Mouse (Mus musculus): ENCODE measurements around the gene Btbd11. TPM values are rescaled to one million over a fixed set of nuclear protein-coding genes. Genes with fewer than 3 reads are reported as not detected.

The Btbd11 gene
- polyA plus RNA-seq, 1 experiment from 2014 or later, result 4.7 TPM

DNA sequence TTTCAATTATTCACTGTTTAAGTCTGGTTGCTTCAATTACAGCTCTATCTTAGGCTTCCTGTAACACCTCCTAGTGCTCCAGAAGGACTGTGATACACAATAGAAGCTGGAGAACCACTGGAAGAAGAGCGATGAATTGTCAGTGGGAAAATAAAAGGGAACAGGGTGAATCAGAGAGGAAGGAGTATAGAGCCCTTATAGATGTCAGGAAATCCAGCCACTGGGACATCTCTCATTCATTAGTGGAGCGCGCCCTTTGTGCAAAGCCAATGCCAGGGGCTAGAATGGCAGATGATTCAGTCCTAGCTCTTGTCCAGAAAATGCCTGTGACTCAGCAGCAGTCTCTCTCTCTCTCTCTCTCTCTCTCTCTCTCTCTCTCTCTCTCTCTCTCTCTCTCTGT lies 59.3 kb downstream of the Btbd11 start:
- Histone ChIP-seq H3K4me1 (no peaks in the 10 kb centered on the region), H3K27ac (replicated peaks) (no peak overlapping the region), H3K4me3 (no peak overlapping the region), H3K27me3 (ENCODE audit: low read depth, poor library complexity, severe bottlenecking) (peaks cover 11% of the 10 kb centered on the region; the same call in 1 of the 2 replicates), H3K36me3 (no peaks in the 10 kb centered on the region), H3K9me3 (replicated peaks) (no peaks in the 10 kb centered on the region)
- WGBS, result 98% methylated on average over 3 of the region's 3 CpGs
- DNase-seq (ENCODE audit: low spot score), result no peak

GRCm38 (mm10) chr10:85446700-85447099 lies 60.1 kb downstream of the Btbd11 start:
- Histone ChIP-seq H3K4me1 (peaks cover 2% of the 10 kb centered on the region; the same call in 1 of the 2 replicates), H3K36me3 (no peaks in the 10 kb centered on the region), H3K27me3 (ENCODE audit: low read depth, poor library complexity, severe bottlenecking) (peaks cover 13% of the 10 kb centered on the region; the same call in 1 of the 2 replicates), H3K4me3 (no peak overlapping the region), H3K27ac (replicated peaks) (no peak overlapping the region), H3K9me3 (replicated peaks) (no peaks in the 10 kb centered on the region)
- no peak for DNase-seq (ENCODE audit: low spot score)
- WGBS, result 90% methylated on average over 1 of the region's 1 CpGs

DNA sequence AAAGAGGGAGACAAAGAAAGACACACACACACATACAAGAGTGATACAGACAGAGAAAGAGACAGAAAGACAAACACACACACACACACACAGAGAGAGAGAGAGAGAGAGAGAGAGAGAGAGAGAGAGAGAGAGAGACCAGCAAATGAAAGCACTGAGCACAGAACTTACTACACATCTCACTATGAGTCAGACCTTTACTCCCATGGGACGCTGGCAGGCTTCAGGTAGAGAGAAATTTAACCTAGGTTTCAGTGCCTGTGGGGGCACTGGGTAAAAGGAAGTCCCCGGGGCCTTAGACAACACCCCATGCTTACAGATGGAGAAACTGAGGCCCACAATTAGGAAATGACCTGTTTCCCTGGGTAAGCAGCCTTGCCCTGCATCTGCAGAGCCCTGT lies 61.3 kb downstream of the Btbd11 start:
- no peak for DNase-seq (ENCODE audit: low spot score)
- no peak overlapping the region for H3K27ac ChIP-seq (replicated peaks)
- H3K4me1 ChIP-seq, result peaks cover 3% of the 10 kb centered on the region; the same call in 1 of the 2 replicates
- WGBS, result 83% methylated on average over 2 of the region's 2 CpGs
- no peaks in the 10 kb centered on the region for H3K36me3 ChIP-seq
- peaks cover 17% of the 10 kb centered on the region; the same call in 1 of the 2 replicates for H3K27me3 ChIP-seq (ENCODE audit: low read depth, poor library complexity, severe bottlenecking)
- no peaks in the 10 kb centered on the region for H3K9me3 ChIP-seq (replicated peaks)
- H3K4me3 ChIP-seq, result no peak overlapping the region

DNA sequence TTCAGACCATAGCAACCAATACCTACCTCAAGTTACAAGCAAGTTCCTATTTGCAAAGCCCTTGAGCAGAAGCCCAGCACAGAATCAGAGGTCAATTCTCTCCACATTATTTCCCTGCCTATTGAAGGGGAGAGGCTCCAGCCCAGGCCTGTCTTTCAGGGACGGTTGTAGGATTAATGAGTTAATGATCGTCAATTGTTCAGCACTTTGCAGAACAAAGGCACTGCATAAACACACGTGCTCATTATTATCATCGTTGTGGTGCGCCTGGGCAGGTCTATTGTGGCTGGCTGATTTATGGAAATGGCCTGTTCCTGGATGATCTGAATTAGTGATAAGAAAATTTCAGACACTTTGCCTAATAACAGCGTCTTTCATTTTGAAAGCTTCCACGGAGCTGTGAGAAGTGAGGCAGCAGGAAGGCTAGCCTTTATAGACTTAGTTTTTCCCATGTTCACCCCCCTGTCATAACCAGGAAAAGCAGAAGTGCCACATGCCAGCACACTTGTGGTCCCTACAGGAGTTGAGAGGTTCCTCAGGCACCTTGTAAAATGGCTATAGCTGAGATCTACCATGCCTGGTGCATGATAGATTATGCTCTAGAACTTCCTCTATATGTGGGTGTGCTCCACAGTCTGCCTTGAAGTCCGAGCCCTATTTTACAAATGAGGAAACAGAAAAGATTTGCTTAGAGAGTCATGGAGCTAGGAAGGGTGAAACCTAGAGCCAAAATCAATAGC lies 65.2 kb downstream of the Btbd11 start:
- peaks cover 16% of the 10 kb centered on the region for H3K4me1 ChIP-seq
- 67% methylated on average over 8 of the region's 8 CpGs for WGBS
- H3K27me3 ChIP-seq (ENCODE audit: low read depth, poor library complexity, severe bottlenecking), result peaks cover 30% of the 10 kb centered on the region; the same call in 1 of the 2 replicates
- H3K36me3 ChIP-seq, result no peaks in the 10 kb centered on the region
- DNase-seq (ENCODE audit: low spot score), result no peak
- no peaks in the 10 kb centered on the region for H3K9me3 ChIP-seq (replicated peaks)
- no peak overlapping the region for H3K27ac ChIP-seq (replicated peaks)
- no peak overlapping the region for H3K4me3 ChIP-seq

GRCm38 (mm10) chr10:85453221-85453775 lies 66.7 kb downstream of the Btbd11 start:
- no peak for DNase-seq (ENCODE audit: low spot score)
- H3K27ac ChIP-seq (replicated peaks), result no peak overlapping the region
- H3K9me3 ChIP-seq (replicated peaks), result no peaks in the 10 kb centered on the region
- H3K4me1 ChIP-seq, result peaks cover 16% of the 10 kb centered on the region
- WGBS, result 93% methylated on average over 2 of the region's 2 CpGs
- peaks cover 30% of the 10 kb centered on the region; the same call in 1 of the 2 replicates for H3K27me3 ChIP-seq (ENCODE audit: low read depth, poor library complexity, severe bottlenecking)
- no peaks in the 10 kb centered on the region for H3K36me3 ChIP-seq
- no peak overlapping the region for H3K4me3 ChIP-seq

DNA sequence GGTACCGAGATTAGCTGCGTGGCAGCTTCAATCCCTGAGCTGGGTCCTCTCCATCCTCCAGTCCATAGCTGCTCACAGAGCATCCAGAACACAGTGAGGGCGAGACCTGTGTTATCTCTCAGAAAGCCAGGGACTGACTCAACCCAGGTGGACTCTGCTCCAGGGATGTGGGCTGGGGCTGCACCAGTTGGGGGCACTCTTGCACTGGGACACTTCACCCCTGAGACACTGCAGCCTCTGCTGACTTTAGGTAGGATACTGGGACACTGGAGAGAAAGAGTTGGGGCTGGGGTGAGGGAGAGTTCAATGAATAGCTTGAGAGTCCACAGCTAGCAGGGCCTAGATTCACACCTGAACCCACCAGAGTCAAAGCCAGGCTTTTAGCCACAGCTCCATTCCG lies 69.4 kb downstream of the Btbd11 start:
- WGBS, result 67% methylated on average over 4 of the region's 4 CpGs
- no peaks in the 10 kb centered on the region for H3K36me3 ChIP-seq
- no peak for DNase-seq (ENCODE audit: low spot score)

DNA sequence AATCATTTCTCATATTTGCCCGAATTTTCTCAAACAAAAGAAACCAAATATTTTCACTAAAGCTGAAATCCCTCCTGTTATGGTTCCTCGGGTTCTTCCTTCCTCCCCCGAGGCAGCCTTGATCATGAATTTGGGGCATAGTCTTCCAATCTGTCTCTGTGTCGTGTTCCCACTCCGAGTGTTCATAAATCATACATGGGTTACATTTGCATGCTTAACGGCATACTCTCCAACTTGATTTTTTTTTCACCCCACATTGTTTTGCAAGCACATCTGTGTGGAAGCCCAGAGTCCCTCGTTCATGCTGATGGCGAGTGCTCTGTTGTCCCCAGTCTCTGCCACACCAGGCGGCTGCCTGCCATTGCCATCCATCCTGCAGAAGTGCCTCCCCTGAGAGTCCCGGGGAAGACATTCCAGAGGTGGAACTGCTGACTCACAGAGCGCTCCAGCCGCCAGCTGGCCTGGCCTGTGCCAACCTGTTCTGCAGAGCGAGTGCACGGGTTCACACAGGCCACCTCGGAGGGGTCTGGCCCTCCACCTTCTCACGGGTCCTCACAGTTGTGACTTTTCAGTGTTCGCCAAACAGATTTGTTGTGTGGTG lies 72.2 kb downstream of the Btbd11 start:
- Histone ChIP-seq H3K27me3 (ENCODE audit: low read depth, poor library complexity, severe bottlenecking) (peaks cover 3% of the 10 kb centered on the region; the same call in 1 of the 2 replicates), H3K9me3 (replicated peaks) (no peaks in the 10 kb centered on the region), H3K27ac (replicated peaks) (no peak overlapping the region), H3K4me1 (peaks cover 20% of the 10 kb centered on the region), H3K36me3 (no peaks in the 10 kb centered on the region), H3K4me3 (no peak overlapping the region)
- DNase-seq (ENCODE audit: low spot score), result peak; percentile 19
- 59% methylated on average over 17 of the region's 17 CpGs for WGBS

More for the DNA sequence above, 69.4 kb downstream of the Btbd11 start:
- H3K27ac ChIP-seq (replicated peaks), result 0 out of 2 replicates have a peak overlapping the region, but pooled peaks have one; percentile 17
- H3K4me3 ChIP-seq, result no peak overlapping the region
- H3K27me3 ChIP-seq (ENCODE audit: low read depth, poor library complexity, severe bottlenecking), result peaks cover 18% of the 10 kb centered on the region; the same call in 1 of the 2 replicates
- peaks cover 20% of the 10 kb centered on the region for H3K4me1 ChIP-seq
- no peaks in the 10 kb centered on the region for H3K9me3 ChIP-seq (replicated peaks)

DNA sequence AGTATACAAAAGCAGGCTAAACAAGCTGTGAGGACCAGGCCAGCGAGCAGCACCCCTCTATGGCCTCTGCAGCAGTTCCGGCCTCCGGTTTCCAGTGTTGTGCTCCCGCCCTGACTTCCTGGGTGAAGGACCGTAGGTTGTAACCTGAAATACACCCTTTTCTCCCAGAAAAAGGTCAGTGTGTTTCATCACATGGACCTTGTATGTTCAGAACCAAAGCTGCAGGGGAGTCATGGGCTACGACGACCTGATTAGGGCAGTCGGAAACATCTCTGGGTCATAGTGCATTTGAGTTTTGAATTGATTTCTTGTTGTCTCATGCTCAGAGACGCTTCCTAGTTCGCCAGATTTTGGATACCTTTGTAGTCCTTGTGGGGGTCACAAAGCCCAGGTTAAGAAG lies 74.1 kb downstream of the Btbd11 start:
- Histone ChIP-seq H3K4me1 (peaks cover 19% of the 10 kb centered on the region), H3K27me3 (ENCODE audit: low read depth, poor library complexity, severe bottlenecking) (no peaks in the 10 kb centered on the region; the same call in 1 of the 2 replicates), H3K9me3 (replicated peaks) (no peaks in the 10 kb centered on the region), H3K27ac (replicated peaks) (no peak overlapping the region), H3K36me3 (no peaks in the 10 kb centered on the region), H3K4me3 (no peak overlapping the region)
- DNase-seq (ENCODE audit: low spot score), result no peak
- 93% methylated on average over 10 of the region's 10 CpGs for WGBS

- Histone ChIP-seq H3K36me3 (no peaks in the 10 kb centered on the region), H3K27ac (replicated peaks) (no peak overlapping the region), H3K4me3 (no peak overlapping the region), H3K27me3 (ENCODE audit: low read depth, poor library complexity, severe bottlenecking) (no peaks in the 10 kb centered on the region), H3K9me3 (replicated peaks) (no peaks in the 10 kb centered on the region), H3K4me1 (peaks cover 29% of the 10 kb centered on the region)
- 54% methylated on average over 6 of the region's 6 CpGs for WGBS
- DNase-seq (ENCODE audit: low spot score), result no peak
Observed at GRCm38 (mm10) chr10:85464152-85464551, 77.5 kb downstream of the Btbd11 start.

- no peaks in the 10 kb centered on the region for H3K36me3 ChIP-seq
- no peak for DNase-seq (ENCODE audit: low spot score)
- no peak overlapping the region for H3K27ac ChIP-seq (replicated peaks)
- no peak overlapping the region for H3K4me3 ChIP-seq
- H3K27me3 ChIP-seq (ENCODE audit: low read depth, poor library complexity, severe bottlenecking), result no peaks in the 10 kb centered on the region
- WGBS, result 91% methylated on average over 13 of the region's 13 CpGs
- peaks cover 29% of the 10 kb centered on the region for H3K4me1 ChIP-seq
- H3K9me3 ChIP-seq (replicated peaks), result no peaks in the 10 kb centered on the region
Observed at GRCm38 (mm10) chr10:85465516-85466408, 79.1 kb downstream of the Btbd11 start.

GRCm38 (mm10) chr10:85466409-85466761 lies 79.8 kb downstream of the Btbd11 start:
- Histone ChIP-seq H3K4me3 (no peak overlapping the region), H3K36me3 (no peaks in the 10 kb centered on the region), H3K9me3 (replicated peaks) (no peaks in the 10 kb centered on the region), H3K27ac (replicated peaks) (no peak overlapping the region), H3K27me3 (ENCODE audit: low read depth, poor library complexity, severe bottlenecking) (no peaks in the 10 kb centered on the region), H3K4me1 (peaks cover 29% of the 10 kb centered on the region)
- no peak for DNase-seq (ENCODE audit: low spot score)
- WGBS, result 53% methylated on average over 8 of the region's 8 CpGs

GRCm38 (mm10) chr10:85467393-85467792 lies 80.8 kb downstream of the Btbd11 start:
- H3K36me3 ChIP-seq, result no peaks in the 10 kb centered on the region
- peaks cover 29% of the 10 kb centered on the region for H3K4me1 ChIP-seq
- 68% methylated on average over 7 of the region's 7 CpGs for WGBS
- no peak overlapping the region for H3K27ac ChIP-seq (replicated peaks)
- no peaks in the 10 kb centered on the region for H3K27me3 ChIP-seq (ENCODE audit: low read depth, poor library complexity, severe bottlenecking)
- H3K9me3 ChIP-seq (replicated peaks), result no peaks in the 10 kb centered on the region
- no peak overlapping the region for H3K4me3 ChIP-seq
- no peak for DNase-seq (ENCODE audit: low spot score)
